Mouse (Mus musculus): Measurements from ENCODE around the gene Arl5c. TPM values are rescaled to one million over a fixed set of nuclear protein-coding genes. Genes with fewer than 3 reads are reported as not detected.

The Arl5c gene
- total RNA-seq, 2 experiments from 2014 or later, result 1.5 to 1.6 TPM

GRCm38 (mm10) chr11:98019883-98020610 lies 24.1 kb upstream of the Arl5c start:
- DNase-seq (ENCODE audit: low spot score in 2 of 2), result no peak

GRCm38 (mm10) chr11:98018858-98019641 lies 23.1 kb upstream of the Arl5c start:
- peak; percentile 69 to 83 for DNase-seq (ENCODE audit: low spot score in 2 of 2)

DNA sequence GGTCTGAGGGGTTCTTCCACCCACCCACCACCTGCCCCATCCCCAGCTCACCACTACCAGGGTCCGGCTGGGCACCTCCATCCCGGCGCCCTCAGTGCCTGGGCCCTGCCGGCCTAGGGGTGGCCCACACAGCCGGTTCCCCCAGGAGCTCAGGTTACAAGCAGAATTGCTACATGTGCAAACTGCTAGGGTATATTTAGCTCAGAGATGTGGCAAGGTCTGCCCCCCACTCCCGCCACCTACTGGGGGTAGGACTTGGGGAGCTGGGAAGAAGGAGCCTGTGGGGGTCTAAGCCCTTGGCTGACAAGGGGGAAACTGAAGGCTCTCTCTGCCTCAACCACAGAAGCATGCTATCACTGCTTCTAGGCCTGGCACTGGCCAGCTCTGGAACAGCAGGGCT lies 22.2 kb upstream of the Arl5c start:
- DNase-seq (ENCODE audit: low spot score in 2 of 2), result no peak

DNA sequence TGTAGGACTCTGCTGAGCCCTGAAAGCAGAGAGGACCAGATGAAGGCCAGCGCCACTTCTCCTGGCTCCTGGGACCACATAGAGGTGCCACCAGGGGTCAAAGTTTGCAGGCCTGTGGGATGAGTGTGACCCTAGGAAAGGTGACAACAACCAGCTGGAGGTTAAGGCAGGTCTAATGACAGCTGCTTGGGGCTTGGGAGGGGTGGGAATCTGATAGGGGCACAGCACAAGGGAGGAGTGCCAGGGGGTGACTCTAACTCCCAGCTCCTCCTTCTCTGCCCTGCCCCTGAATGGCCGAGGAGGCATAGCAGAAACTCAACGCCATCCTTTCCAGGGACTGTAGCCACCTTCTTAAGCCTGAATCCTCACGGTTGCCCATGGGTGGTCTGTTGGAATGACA lies 20.8 kb upstream of the Arl5c start:
- no peak for DNase-seq (ENCODE audit: low spot score in 2 of 2)

DNA sequence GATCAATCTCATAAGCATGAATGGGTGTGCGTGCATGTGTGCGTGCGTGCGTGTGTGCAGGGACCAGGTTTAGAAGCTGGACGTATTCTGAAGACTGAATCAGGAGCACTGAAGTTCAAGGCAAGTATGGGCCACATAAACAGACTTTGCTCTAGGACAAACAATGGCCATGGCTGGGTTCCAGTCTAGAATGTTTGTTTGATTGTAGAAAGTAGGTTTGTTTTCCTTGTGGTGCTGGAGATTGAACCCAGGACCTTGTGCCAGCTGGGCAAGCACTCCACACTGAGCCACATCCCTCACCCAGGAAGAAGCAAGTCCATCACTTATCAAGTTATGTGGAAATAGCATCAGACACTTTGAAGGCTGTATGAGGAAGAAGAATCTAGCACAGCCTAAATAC lies 20.2 kb upstream of the Arl5c start:
- DNase-seq (ENCODE audit: low spot score in 2 of 2), result no peak

DNA sequence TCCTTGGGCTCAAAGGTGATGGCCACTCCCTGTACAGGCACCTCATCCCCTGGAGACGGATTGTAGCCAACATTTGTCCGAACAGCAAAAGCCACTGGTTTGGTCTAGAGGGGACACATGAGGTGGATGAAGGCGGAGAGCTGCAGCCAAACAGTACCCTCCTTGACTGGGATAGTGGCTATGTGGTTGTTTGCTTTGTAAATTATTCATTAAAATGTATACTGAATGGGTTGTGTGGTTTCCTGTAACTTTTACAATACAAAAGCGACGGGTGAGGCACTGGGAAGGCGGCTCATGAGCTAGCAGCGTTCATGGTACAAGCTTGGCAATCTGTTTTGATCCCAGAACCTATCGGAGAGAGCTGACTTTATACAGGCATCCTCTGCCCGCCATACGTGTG lies 16.9 kb upstream of the Arl5c start:
- no peak for DNase-seq (ENCODE audit: low spot score in 2 of 2)

- no peak for DNase-seq (ENCODE audit: low spot score in 2 of 2)
Observed at GRCm38 (mm10) chr11:98011716-98012115, 15.7 kb upstream of the Arl5c start.

DNA sequence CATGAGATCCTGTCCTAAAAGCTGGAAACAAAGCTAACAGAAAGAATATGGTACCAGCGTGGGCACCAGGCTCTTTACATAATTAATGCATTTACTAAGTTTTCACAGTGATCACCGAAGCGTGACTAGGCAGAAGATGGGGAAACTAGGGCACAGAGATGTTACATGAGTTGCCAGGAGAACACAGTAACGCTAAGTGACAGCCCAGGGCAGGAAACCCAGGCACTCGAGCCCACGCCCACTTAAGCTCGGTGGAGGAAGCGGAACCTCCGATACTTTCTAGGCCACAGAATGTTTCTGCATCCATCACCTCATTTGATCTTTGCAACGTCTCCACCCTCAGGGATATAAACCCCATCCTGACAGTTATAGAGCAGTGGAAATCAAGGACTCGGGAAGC lies 12.1 kb upstream of the Arl5c start:
- DNase-seq (ENCODE audit: low spot score in 2 of 2), result no peak

- DNase-seq (ENCODE audit: low spot score in 2 of 2), result no peak
Observed at GRCm38 (mm10) chr11:98005686-98006085, 9.7 kb upstream of the Arl5c start.

- DNase-seq (ENCODE audit: low spot score in 2 of 2), result no peak
Observed at GRCm38 (mm10) chr11:98005076-98005475, 9.1 kb upstream of the Arl5c start.

- peak in 1 of 2 experiments; percentile 54 for DNase-seq (ENCODE audit: low spot score in 2 of 2)
Observed at GRCm38 (mm10) chr11:98004161-98004560, 8.2 kb upstream of the Arl5c start.

GRCm38 (mm10) chr11:98003171-98003671 lies 7.2 kb upstream of the Arl5c start:
- no peak for DNase-seq (ENCODE audit: low spot score in 2 of 2)

- DNase-seq (ENCODE audit: low spot score in 2 of 2), result peak; percentile 74 to 77
Observed at GRCm38 (mm10) chr11:98002627-98003026, 6.6 kb upstream of the Arl5c start.

GRCm38 (mm10) chr11:98001986-98002385 lies 6.0 kb upstream of the Arl5c start:
- DNase-seq (ENCODE audit: low spot score in 2 of 2), result no peak

GRCm38 (mm10) chr11:98001351-98001824 lies 5.4 kb upstream of the Arl5c start:
- no peak for DNase-seq (ENCODE audit: low spot score in 2 of 2)

GRCm38 (mm10) chr11:98000378-98001140 lies 4.6 kb upstream of the Arl5c start:
- no peak for DNase-seq (ENCODE audit: low spot score in 2 of 2)

GRCm38 (mm10) chr11:97999748-98000147 lies 3.8 kb upstream of the Arl5c start:
- DNase-seq (ENCODE audit: low spot score in 2 of 2), result no peak

DNA sequence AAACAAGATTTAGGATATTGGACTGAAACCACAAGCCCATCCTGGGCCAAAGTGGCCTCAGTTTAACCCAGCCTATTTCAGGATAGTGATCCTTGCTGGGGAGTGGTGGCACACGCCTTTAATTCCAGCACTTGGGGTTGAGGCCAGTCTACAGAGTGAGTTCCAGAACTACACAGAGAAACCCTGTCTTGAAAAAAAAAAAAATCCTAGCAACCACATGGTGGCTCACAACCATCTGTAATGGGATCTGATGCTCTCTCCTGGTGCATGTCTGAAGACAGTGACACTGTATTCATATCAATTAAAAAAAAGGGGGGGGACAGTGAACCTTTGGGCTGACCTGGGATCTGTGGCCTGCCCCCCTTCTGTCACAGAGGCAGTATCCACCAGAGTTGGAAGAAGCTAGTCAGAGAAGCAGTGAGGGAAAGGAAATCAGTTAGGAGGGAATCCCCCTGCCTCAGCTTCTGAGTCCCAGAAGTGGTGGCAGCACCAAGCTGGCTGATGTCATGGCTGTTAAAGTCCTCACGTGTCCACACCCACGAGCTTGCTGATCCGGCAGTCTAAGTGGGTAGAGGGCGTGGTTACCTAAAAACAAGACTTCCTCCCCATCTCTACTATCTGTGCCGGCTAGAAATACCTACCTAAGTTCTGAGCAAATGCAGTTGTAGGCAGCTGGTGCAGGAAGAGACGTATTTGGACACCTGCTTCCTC lies 3.1 kb upstream of the Arl5c start:
- DNase-seq (ENCODE audit: low spot score in 2 of 2), result no peak

DNA sequence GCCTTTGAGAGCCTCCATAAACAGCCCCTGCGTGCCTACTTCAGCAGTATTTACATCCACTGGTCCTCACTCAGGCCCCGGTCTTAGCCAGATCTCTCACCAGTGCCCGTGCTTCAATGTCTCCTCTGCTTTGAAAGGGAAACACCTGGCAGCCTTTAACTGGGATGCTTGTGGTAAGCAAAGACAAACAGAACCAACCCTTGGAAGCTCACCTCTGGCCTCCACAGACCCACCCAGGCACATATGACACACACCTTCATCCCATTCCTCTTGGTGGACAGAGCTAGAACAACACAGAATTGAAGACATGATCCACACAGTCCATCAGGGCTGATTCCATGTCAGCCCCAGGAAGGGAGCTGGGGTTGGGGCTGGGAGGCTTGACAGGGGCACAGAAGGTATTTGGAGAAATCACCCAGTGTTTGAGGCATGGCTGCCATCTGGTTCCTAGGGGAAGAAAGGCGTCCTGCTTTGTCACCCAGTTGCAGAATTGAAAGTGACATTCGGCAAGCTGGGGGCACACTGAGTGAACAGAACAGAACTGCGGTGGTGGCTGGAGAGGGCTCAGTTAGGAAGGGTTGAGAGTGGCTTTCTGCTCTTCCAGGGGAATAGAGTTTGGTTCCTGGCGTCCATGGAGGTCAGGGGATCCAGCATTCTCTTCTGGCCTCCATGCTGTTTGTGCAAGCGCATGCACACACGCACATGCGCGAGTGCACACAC lies 2.3 kb upstream of the Arl5c start:
- DNase-seq (ENCODE audit: low spot score in 2 of 2), result no peak

- DNase-seq (ENCODE audit: low spot score in 2 of 2), result no peak
Observed at GRCm38 (mm10) chr11:97997387-97997960, 1.5 kb upstream of the Arl5c start.
